Mouse (Mus musculus) 416B (cell line): Measurements from ENCODE around the gene H6pd.

Experiments
- DNase-seq: peaks from one replicate; pipeline ENCODE4 v3.0.0; 2011; ENCODE audit warnings: low read depth

The H6pd gene

GRCm38 (mm10) chr4:150019741-150020380 lies 11.0 kb upstream of the H6pd start:
- no peak for DNase-seq

DNA sequence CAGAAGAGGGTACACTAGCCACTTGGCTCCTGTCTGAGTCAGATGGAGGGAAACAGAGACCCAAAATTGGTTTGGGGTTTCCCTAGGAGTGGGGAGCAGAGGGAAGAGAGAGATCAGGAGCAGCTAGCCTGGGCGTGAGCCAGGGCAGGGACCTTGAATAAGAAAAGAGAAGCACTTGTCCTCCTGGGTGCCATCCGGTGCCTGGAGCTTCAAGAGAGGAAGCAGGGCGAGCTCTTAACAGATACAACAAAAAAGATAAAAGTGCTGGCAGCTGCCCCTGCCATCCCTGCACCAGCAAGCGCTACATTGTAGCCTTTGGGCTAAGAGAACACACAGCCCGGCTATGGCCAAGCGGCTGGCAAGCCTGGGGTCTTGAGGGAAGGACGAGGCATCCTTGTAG lies 6.6 kb upstream of the H6pd start:
- DNase-seq: no peak

DNA sequence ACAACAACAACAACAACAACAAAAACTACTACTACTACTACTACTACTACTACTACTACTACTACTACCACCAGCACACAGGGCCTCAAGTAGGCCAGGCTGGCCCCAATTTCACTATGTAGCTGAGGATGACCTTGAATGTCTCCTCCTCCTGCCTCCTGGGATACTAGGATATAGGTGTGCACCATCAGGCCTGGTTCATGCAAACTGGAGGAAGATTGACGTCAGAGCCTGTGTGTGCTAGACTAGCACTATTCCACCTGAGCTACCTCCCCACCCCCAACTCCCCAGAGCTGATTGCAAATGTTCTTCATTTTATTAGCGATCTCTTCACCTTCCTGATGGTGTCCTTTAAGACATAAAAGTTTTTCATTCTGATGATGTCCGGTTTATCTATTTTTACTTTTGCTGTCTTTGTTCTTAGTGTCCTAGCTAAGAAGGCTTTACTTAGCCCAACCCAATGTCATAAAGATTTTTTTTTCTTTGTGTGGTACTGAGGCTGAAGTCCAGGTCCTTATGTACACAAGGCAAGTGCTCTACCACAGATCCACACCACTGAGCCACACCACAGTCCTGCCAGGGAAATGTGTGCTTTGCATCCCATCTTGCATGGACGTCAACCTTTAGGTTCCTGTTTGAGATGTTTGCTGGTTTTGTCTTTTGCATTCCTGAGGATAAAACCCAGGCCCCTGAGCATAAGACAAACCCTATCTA lies 5.7 kb upstream of the H6pd start:
- DNase-seq: no peak

DNA sequence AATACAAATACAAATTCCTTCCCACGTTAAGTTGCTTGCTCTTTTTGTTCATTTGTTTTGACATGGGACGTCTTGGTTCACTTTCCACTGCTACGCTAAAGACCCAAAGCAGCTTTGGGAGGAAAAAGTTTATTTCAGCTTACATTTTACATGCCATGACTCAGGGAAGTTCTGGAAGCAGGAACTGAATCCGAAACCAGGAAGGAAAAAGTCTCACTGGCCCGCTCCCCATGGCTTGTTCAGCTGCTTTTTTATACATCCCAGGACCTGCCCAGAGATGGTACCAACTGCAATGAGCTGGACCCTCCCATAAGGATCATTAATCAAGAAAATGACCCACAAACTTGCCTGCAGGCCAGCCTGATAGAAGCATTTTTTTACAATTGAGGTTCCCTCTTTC lies 5.0 kb upstream of the H6pd start:
- no peak for DNase-seq

DNA sequence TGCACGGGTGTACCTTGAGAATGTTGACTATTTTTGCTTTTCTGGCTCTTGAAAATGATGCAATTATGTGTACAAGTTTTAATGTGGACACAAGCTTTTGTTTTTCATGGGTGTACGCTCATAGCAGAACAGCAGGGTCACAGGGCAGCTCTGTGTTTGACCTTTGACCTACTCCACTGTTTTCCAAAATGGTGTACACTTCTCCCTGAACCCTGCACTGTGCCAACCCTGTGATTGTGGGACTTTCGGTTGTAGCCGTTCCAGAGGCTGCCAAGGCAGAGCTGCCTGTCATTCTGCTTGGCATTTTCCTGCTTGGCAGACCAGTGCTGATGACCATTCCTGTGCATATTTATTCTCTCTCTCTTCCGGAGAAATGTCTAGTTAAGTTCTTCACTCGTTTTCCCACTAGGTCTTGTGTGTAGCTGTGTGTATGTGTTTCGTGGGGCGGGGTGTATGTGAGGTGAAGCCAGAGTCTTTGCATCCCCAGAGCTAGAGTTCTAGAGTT lies 4.4 kb upstream of the H6pd start:
- DNase-seq: no peak

DNA sequence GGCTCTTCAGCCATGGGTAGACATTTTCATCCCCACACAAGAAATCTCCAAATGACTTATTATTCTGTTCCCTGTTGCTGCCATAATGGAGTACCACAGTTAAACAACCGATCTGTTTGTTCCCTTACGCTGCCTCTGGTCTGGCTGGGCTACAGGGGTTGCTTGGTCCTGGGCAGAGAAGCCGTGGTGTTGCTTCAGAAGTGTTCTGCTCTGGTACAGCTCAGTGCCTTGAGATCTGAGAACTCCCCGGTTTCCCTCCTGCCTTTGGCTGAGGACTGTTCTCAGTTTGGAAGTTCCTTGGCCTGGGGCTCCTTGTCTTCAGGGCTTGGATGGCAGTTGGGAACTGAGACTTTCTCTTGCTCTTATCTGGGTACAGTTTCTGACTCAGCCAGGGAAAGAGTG lies 3.5 kb upstream of the H6pd start:
- DNase-seq: no peak

DNA sequence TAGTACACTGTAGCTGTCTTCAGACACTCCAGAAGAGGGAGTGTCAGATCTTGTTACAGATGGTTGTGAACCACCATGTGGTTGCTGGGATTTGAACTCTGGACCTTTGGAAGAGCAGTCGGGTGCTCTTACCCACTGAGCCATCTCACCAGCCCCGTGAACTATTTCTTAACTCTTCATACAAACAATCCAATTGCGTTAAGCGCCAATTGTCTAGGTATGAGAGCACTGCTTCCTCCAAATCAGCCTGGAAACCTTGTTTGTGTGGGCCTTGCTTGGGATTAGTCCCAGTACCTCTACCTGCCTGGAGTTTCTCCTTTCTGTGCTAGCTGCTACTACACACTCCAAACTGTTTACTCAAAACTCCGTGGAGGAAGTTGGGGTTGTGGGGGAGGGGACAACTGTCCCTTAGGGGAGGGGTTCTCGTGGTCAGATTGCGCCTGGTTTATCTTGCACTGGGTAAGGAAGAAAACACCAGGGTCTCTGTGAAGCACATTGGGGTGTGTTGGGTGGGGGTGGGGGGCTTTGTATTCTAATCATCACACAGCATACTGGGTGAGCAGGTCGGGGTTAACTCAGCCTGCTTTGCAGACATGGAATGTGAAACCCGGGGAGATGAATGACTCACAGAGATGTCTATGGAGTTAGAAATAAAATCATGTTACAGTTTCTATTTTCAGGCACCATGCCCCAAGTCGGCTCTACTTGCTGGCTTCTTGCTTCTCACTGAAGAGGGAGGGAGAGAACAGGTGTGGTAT lies 2.9 kb upstream of the H6pd start:
- DNase-seq: peak; percentile 44

- DNase-seq: no peak
Measured at GRCm38 (mm10) chr4:150010054-150010730, 1.4 kb upstream of the H6pd start.

DNA sequence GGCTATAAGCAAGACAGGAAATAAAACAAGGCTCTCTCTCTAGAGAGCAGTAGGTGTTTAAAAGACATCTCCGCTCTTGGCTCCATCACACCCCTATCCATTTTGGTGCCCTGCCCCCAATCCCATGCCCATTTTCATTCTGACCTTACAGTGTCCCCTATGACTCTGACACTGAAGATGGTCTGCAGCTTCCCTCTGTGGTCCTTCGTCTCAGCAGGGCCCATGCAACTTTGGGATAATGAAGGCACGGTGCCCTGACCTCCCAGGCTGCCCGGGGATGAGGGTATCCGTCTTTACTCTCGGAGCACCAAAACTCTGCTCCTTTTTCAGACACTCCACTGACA lies 736 bp upstream of the H6pd start:
- no peak for DNase-seq

DNA sequence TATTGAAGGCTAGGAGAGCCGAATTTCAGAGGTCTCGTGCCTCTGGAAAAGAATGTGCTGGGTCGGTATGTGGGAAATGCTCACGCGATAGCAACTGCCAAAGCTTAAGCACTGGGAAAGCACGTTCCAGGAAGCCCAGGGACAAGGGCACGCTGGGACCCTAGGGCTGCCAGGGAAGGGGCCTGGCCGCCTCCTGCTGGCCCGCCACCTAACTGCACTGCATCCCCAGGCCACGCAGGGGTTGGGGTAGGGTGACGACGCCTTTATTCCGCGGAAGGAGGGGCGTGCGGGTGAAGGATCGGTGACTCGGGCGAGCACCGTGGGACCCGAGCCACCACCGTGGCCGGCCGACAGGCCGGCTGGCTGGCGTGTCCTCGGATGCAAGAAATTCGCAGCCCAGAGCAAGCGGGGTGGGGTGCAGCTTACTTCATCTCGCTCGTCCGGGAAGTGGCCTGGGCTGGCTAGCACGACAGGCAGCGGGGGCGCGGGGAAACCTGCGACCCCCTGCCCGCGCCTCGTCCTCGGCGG lies 434 bp downstream of the H6pd start:
- DNase-seq: peak; percentile 90

DNA sequence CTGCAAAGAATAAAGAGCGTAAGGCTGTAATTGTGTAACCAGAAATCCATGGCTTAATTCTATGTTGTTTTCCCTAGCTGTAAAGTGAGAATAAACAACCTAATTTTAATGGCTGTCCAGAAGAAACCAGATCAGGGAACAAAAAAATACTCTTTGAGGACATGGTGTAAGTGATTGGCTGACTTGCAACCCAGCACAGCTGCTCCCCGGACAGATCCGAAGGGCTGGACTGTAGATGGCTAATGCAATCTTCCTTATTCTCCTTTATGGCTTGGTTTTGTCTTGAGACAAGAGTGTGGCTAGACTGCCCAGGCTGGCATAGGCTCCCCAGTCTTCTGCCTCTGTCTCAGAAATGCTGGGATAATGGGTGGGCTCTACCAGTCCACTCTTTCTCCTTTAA lies 1.4 kb downstream of the H6pd start:
- DNase-seq: no peak

DNA sequence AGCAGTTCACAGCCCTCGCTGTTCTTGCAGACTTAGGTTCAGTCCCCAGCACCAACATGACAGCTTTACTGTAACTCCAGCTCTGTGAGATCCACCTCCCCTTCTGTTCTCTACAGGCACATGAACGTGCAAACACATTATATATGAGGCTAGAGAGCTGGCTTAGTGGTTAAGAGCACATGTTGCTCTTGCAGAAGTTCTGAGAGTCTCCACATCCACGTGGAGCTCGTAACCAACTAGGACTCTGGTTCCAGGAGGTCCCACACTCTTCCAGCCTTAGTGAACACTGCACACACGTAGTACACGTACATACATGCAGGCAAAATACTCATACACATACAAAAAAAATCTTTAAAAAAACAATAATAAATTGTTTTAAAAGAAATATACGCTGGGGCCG lies 1.8 kb downstream of the H6pd start:
- DNase-seq: no peak

DNA sequence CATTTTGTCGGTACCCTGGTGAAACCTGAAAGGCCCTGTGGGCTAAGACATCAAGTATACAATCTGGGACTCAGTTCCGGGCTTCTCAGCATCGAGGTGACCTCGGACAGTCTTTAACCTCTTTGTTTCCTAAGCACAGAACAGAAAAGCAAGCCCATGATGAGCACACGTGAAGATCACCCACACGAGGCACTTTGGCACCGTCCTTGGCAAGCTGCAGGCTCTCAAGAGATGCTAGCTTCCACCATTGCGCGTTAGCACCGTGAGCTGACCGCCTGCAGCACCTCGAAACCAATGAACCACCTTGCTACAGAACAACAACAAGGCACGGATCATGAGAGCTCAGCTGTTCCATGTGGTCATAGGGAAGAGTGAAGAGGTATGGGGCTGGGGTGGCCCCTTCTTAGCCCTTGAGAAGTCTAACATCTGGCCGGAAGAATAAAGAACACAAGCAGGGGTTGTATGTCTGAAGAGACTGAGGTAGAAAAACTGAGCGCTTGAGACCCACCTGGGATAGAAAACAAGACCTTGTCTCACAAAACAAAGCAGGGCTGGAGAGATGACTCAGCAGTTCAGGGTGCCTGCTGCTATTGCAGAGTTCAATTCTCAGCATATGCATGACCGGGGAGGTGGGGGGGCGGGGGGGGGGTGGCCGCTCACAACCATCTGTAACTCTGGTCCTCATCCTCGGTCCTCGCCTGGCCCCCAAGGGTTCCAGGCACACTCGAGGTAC lies 2.5 kb downstream of the H6pd start:
- DNase-seq: no peak

- DNase-seq: no peak
Measured at GRCm38 (mm10) chr4:150005231-150005630, 3.6 kb downstream of the H6pd start.

DNA sequence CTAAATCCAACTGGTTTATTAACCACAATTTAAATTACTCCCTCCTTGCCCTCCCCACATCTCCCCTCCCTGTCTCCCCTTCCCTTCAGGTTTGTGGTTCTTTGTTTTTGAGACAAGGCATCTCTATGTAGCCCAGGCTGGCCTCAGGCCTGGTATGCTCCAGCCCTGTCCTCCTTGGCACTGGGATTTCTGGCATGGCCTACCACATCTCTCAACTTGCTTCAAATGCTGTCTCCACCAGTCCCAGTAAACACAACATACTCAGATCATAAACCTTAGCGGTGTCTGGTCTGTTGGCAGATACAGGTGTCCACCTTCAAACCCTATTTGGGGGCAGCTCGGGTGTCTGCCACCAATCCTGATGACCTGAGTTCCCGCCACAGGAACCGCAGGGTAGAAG lies 5.2 kb downstream of the H6pd start:
- no peak for DNase-seq

DNA sequence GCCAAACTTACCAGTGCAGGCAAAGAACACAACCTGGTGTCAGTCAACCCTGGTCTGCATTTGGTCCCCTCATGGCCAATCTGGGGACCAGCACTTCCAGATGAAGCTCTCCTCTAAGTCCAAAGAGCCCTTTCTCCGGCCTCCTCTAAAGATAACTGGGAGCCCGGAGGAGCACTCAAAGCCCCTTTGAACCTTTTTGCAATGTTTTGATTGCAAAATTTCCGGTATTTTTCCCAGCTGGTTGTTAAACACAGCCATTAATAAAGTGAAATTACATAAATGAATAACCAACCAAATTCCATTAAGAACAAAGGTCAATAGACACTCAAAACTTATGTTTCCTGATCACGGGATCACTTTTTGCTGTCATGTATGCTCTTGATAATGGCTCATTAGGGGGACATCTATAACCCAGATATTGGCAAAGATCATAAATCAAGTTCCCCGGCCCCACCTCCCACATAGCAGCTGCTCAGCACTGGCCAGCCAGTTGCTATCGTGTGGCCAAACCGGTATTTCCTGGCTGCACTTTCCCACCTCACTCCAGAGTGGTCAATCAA lies 5.7 kb downstream of the H6pd start:
- DNase-seq: no peak

DNA sequence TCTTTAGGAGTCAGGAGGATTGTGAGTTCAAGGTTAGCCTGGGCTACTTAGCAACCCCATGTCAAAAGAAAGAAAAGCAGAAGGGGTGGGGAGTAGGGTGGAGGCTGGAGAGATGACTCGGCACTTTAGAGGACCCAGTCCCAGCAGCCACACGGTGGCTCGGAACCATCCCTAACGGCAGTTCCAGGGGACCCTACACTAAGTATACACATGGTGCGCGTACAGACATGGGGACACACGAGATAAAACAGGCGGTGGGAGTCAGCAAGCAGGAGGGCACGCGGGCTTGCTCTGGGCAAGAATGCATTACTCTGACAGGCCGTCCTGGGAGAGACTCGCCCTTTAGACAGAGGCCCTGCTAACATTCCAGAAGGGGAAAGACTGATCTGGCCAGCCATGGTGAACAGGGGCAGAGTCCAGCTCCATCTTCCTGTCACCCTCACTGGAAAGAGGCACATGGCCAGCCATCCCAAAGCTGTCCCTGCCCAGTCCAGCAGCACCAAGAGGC lies 6.7 kb downstream of the H6pd start:
- DNase-seq: peak; percentile 59

DNA sequence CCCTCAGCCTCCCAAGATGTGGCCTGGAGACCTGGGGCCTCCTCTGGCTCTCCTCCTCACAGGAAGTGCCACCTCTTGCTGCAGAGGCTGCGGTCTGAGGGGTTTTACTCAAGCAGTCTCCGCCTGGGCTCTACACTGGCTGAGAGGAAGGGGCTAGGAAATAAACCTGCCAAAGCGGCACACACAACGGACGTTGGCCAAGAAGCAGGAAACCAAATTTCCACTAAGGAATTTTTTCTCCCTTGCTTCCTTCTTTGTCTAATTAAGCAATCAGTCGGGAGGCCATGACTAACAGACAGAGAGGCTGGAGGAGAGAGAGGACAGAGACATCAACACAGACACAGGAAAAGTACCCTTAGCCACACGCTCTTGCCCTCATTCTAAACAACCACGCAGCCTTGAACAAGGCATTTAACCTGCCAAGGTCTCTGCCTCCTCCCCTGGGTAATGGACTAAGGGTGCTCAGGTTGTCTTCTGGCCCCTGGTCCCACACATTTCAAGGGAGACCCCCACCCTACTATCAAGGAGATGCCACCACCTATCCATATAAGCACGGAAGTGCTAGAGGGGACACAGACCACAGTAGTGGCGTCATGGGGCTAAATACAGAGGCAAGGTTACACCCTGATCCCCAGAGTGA lies 7.5 kb downstream of the H6pd start:
- peak; percentile 60 for DNase-seq

DNA sequence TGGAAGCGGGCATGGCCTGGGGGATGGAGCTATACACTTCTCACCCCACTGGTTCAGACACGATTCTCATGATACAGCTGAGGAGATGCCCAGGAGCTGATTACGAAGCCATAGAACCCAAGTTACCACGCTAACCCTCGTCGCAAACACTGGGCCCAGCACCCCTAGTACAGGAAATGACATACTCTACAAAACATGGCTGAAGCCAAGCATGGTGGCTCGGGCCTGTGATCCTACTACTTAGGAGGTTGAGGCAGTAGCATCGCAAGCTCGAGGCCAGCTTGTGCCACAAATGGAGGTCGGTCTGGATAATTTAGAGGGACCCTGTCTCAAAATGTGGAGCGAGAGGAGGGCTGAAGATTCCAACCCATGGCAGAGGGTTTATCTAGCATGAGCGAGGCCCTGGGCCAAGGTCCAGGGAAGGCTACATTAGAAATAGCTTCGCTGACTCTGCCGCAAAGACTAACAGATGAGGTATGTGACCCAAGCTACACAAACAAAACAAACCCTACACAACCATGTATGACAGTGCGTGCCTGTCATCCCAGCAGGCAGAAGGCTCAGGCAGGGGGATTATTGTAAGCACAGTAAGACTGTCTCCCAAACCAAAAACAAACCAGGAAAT lies 8.8 kb downstream of the H6pd start:
- no peak for DNase-seq

- DNase-seq: no peak
Measured at GRCm38 (mm10) chr4:149999510-149999900, 9.3 kb downstream of the H6pd start.
